Comparison of ENCODE assay signal across 18 mouse cellular contexts in genomic region chr6:31934826-31935225, GRCm38 (mm10).
DNase-seq lines count a peak whose midpoint lies in the region; ATAC-seq and TF ChIP-seq lines count a peak whose summit lies in the region.
"Had no signal": no experiment of that assay in that cellular context is flagged by ENCODE, and none has a peak within 500 bp of the region (broad histone marks: within the 10 kb centered on the region; RNA-seq: fewer than 3 reads in every experiment).

No protein-coding gene starts in this region.

- no peak for TF ChIP-seq POLR2A in cerebellum, adult 2 months (IDR thresholded peaks at IDR 0.05; ENCODE audit: borderline replicate concordance, insufficient read depth, low read length)

- H3K4me3 ChIP-seq in cerebellum, adult 2 months (replicated peaks; ENCODE audit: insufficient read depth, low read depth, low read length): no peak overlapping the region
- no peak overlapping the region for H3K4me3 ChIP-seq in midbrain, embryonic 10.5 days
- H3K4me3 ChIP-seq in kidney, embryonic 16.5 days (ENCODE audit: low read length): no peak overlapping the region
- H3K4me3 ChIP-seq: embryonic facial prominence, embryonic 13.5 days; forebrain, embryonic 13.5 days; heart, adult 2 months; heart, embryonic 15.5 days had no signal

- TF ChIP-seq CTCF in cerebellum, adult 2 months (IDR thresholded peaks at IDR 0.05; ENCODE audit: borderline replicate concordance, insufficient read depth, low read depth, low read length): no peak

- no peak overlapping the region for H3K27ac ChIP-seq in cerebellum, adult 2 months (ENCODE audit: insufficient read depth, low read length)
- no peak overlapping the region for H3K27ac ChIP-seq in midbrain, embryonic 10.5 days (replicated peaks)
- no peak overlapping the region for H3K27ac ChIP-seq in kidney, embryonic 16.5 days (ENCODE audit: low read length)
- H3K27ac ChIP-seq: embryonic facial prominence, embryonic 13.5 days; forebrain, embryonic 13.5 days; heart, adult 2 months; heart, embryonic 15.5 days; hindbrain, embryonic 14.5 days had no signal

- no peaks in the 10 kb centered on the region for H3K27me3 ChIP-seq in cerebellum, adult 2 months (ENCODE audit: control insufficient read depth, insufficient read depth, low read length)
- peaks cover 6% of the 10 kb centered on the region for H3K27me3 ChIP-seq in midbrain, embryonic 10.5 days (ENCODE audit: low read depth, poor library complexity, severe bottlenecking)
- H3K27me3 ChIP-seq in kidney, embryonic 16.5 days (ENCODE audit: insufficient read depth, low read length): no peaks in the 10 kb centered on the region

- no peaks in the 10 kb centered on the region for H3K36me3 ChIP-seq in midbrain, embryonic 10.5 days
- no peaks in the 10 kb centered on the region for H3K36me3 ChIP-seq in kidney, embryonic 16.5 days (ENCODE audit: insufficient read depth, low read length)
- H3K36me3 ChIP-seq: embryonic facial prominence, embryonic 13.5 days; heart, embryonic 15.5 days had no signal

- no peaks in the 10 kb centered on the region for H3K9me3 ChIP-seq in midbrain, embryonic 10.5 days (replicated peaks)
- H3K9me3 ChIP-seq in kidney, embryonic 16.5 days (ENCODE audit: low read length): no peaks in the 10 kb centered on the region
- H3K9me3 ChIP-seq: embryonic facial prominence, embryonic 13.5 days; forebrain, embryonic 13.5 days; heart, embryonic 15.5 days had no signal

- ATAC-seq in kidney, embryonic 16.5 days (ENCODE audit: low FRiP score, low TSS enrichment): no peak
- ATAC-seq: forebrain, embryonic 13.5 days; forebrain, postnatal 0 days; intestine, embryonic 16.5 days had no signal

- 35% methylated on average over 10 of the region's 10 CpGs for WGBS in cerebellum, adult 2 months
- WGBS in midbrain, embryonic 10.5 days: 92% methylated on average over 10 of the region's 10 CpGs
- whole genome bisulfite sequencing in kidney, embryonic 16.5 days: 77% methylated on average over 10 of the region's 10 CpGs

- H3K4me1 ChIP-seq in cerebellum, adult 2 months (ENCODE audit: control insufficient read depth, insufficient read depth, low read length): no peaks in the 10 kb centered on the region
- peaks cover 25% of the 10 kb centered on the region for H3K4me1 ChIP-seq in midbrain, embryonic 10.5 days
- peaks cover 12% of the 10 kb centered on the region for H3K4me1 ChIP-seq in kidney, embryonic 16.5 days (ENCODE audit: insufficient read depth, low read length)

- H3K4me2 ChIP-seq in kidney, embryonic 16.5 days (replicated peaks; ENCODE audit: low read depth, low read length): no peak overlapping the region
- H3K4me2 ChIP-seq: embryonic facial prominence, embryonic 13.5 days; forebrain, embryonic 13.5 days; heart, embryonic 11.5 days; heart, embryonic 15.5 days; hindbrain, embryonic 14.5 days had no signal

- peak; percentile 62 to 72 for DNase-seq in cerebellum, adult 2 months
- no peak for DNase-seq in cerebellum, postnatal 4 days (ENCODE audit: low spot score in 2 of 2)
- DNase-seq in right cerebral cortex, postnatal 4 days: peak; percentile 1
- DNase-seq in right cerebral cortex, adult 2 months (ENCODE audit: low spot score in 2 of 2): no peak
- peak; percentile 69 to 71 for DNase-seq in cerebellum, postnatal 14 days
- DNase-seq in midbrain, embryonic 10.5 days (ENCODE audit: low spot score): no peak
- DNase-seq: adrenal gland, postnatal 10 days; forebrain, postnatal 0 days; gastrocnemius, postnatal 14 days; heart, adult 2 months; heart, postnatal 14 days had no signal

- no peak overlapping the region for H3K9ac ChIP-seq in kidney, embryonic 16.5 days (replicated peaks; ENCODE audit: low read length)
- H3K9ac ChIP-seq: embryonic facial prominence, embryonic 13.5 days; forebrain, embryonic 13.5 days; forebrain, postnatal 0 days; heart, embryonic 15.5 days; hindbrain, embryonic 14.5 days had no signal

Comparison
In these comparisons a context has a peak if more than half of its experiments do, and no peak if none do; other contexts are left out.
1. DNase-seq: peak in cerebellum, adult 2 months (2 of 2), right cerebral cortex, postnatal 4 days (single experiment) and cerebellum, postnatal 14 days (2 of 2); none in cerebellum, postnatal 4 days (0 of 2), right cerebral cortex, adult 2 months (0 of 2) and midbrain, embryonic 10.5 days (single experiment).